Mouse (Mus musculus) kidney, adult 8-10 months (tissue): ENCODE measurements around the gene Cyp39a1.

Experiments
- DNase-seq, 2 experiments: peaks; one replicate each; pipeline ENCODE4 v3.0.0; 2022

Cyp39a1 gene

GRCm38 (mm10) chr17:43789376-43789775, 122.2 kb downstream of the Cyp39a1 start:
- DNase-seq, result no peak

GRCm38 (mm10) chr17:43791751-43792150, 124.5 kb downstream of the Cyp39a1 start:
- no peak for DNase-seq

- DNase-seq, result no peak
These were observed 127.6 kb downstream of the Cyp39a1 start for GRCm38 (mm10) chr17:43794731-43795280.
